Mouse (Mus musculus) olfactory bulb, adult 2 months (tissue): ENCODE measurements around the gene Sult2a3.

Experiments used
- CTCF ChIP-seq: fragments of 200-500 bp; IDR thresholded peaks from 2 replicates; pipeline ENCODE4 v1.5.1; 2012; ENCODE audit warnings: low read depth, mild to moderate bottlenecking, low read length, moderate library complexity; ENCODE audit not compliant: insufficient read depth
- POLR2A ChIP-seq: fragments of 200-500 bp; IDR thresholded peaks from 2 replicates; pipeline ENCODE4 v1.6.1; 2012; ENCODE audit warnings: mild to moderate bottlenecking, low read depth, low read length, moderate library complexity; ENCODE audit not compliant: insufficient read depth

- TF ChIP-seq CTCF (no peak), POLR2A (no peak)
These were observed 2.4 kb downstream of the Sult2a3 start for GRCm38 (mm10) chr7:14120436-14120835.
